ENCODE assay signal across 18 mouse cellular contexts in the genomic region with DNA sequence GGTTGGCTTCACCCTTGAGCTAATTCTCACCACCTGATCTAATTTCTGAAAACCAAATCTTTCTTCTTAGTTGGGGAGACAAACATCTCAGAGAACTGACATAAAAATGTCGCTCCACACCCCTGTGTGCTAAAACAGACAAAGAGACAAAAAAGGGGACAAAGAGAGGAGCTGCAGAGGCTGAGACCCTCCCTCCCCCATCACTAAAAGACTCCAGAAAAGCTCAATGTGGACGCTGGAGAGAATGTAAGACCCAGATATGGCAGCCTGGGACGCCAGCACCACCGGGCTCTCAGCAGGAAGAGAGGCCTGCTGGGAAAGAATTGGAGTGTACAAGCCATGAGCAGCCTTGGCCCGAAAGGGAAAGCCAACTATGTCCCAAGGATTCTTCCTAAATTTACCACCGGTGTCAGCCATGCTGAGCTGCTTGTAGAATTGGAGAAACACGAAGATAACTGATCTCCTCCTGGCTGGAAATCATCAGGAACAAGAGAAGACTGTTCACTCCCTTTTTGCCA. TPM values are rescaled to one million over a fixed set of nuclear protein-coding genes. Genes with fewer than 3 reads are reported as not detected.
DNase-seq lines count a peak whose midpoint lies in the region; ATAC-seq and TF ChIP-seq lines count a peak whose summit lies in the region.
"Had no signal": no experiment of that assay in that cellular context is flagged by ENCODE, and none has a peak within 500 bp of the region (broad histone marks: within the 10 kb centered on the region; RNA-seq: fewer than 3 reads in every experiment).

No protein-coding gene starts in this region.

- DNase-seq in neural tube, embryonic 10.5 days (ENCODE audit: extremely low spot score, low spot score): no peak
- DNase-seq in midbrain, postnatal 0 days (ENCODE audit: low spot score): no peak
- DNase-seq in heart, postnatal 4 days: no peak
- DNase-seq in kidney, postnatal 14 days: no peak
- DNase-seq in lung, postnatal 10 days: no peak
- DNase-seq: cerebellum, adult 18-20 months; kidney, postnatal 36 days; thymus, postnatal 25 days had no signal

- H3K4me1 ChIP-seq in neural tube, embryonic 13.5 days (replicated peaks): peaks cover 14% of the 10 kb centered on the region
- peaks cover 15% of the 10 kb centered on the region for H3K4me1 ChIP-seq in forebrain, embryonic 12.5 days
- H3K4me1 ChIP-seq in hindbrain, embryonic 15.5 days (replicated peaks): peaks cover 10% of the 10 kb centered on the region
- 0 out of 2 replicates have a peak, but pooled peaks cover 2% of the 10 kb centered on the region for H3K4me1 ChIP-seq in midbrain, postnatal 0 days (ENCODE audit: insufficient read depth, low read length)
- H3K4me1 ChIP-seq: heart, embryonic 15.5 days; neural tube, embryonic 12.5 days had no signal

- H3K4me3 ChIP-seq in neural tube, embryonic 13.5 days: no peak overlapping the region
- no peak overlapping the region for H3K4me3 ChIP-seq in forebrain, embryonic 12.5 days (replicated peaks)
- H3K4me3 ChIP-seq in hindbrain, embryonic 15.5 days: no peak overlapping the region
- no peak overlapping the region for H3K4me3 ChIP-seq in midbrain, postnatal 0 days (ENCODE audit: low read depth, low read length)
- H3K4me3 ChIP-seq: heart, embryonic 15.5 days; neural tube, embryonic 12.5 days had no signal

- peak overlapping the region; percentile 17; the same call in 1 of the 2 replicates for H3K9ac ChIP-seq in neural tube, embryonic 13.5 days
- H3K9ac ChIP-seq in forebrain, embryonic 12.5 days: no peak overlapping the region
- H3K9ac ChIP-seq in hindbrain, embryonic 15.5 days: no peak overlapping the region
- no peak overlapping the region for H3K9ac ChIP-seq in midbrain, postnatal 0 days (replicated peaks; ENCODE audit: low read length, poor library complexity, severe bottlenecking)
- H3K9ac ChIP-seq: heart, embryonic 15.5 days; neural tube, embryonic 12.5 days had no signal

- WGBS in neural tube, embryonic 13.5 days: 40% methylated on average over 7 of the region's 7 CpGs
- 38% methylated on average over 7 of the region's 7 CpGs for WGBS in forebrain, embryonic 12.5 days
- 46% methylated on average over 7 of the region's 7 CpGs for WGBS in hindbrain, embryonic 15.5 days
- 34% methylated on average over 6 of the region's 7 CpGs for WGBS in midbrain, postnatal 0 days

- ATAC-seq in neural tube, embryonic 13.5 days (ENCODE audit: low read depth): no peak
- peak; percentile 14; the same call in 1 of the 2 replicates for ATAC-seq in forebrain, embryonic 12.5 days (ENCODE audit: low FRiP score)
- 0 out of 2 replicates have a peak, but pooled peaks have one; percentile 15 for ATAC-seq in hindbrain, embryonic 15.5 days (ENCODE audit: low FRiP score, low read depth)
- peak; percentile 35; the same call in 1 of the 2 replicates for ATAC-seq in midbrain, postnatal 0 days (ENCODE audit: low FRiP score)

- H3K4me2 ChIP-seq in neural tube, embryonic 13.5 days: no peak overlapping the region
- H3K4me2 ChIP-seq in forebrain, embryonic 12.5 days: no peak overlapping the region
- H3K4me2 ChIP-seq in hindbrain, embryonic 15.5 days: no peak overlapping the region
- H3K4me2 ChIP-seq in midbrain, postnatal 0 days (ENCODE audit: low read depth, low read length, poor library complexity, severe bottlenecking): no peak overlapping the region
- H3K4me2 ChIP-seq: heart, embryonic 15.5 days; liver, embryonic 11.5 days; neural tube, embryonic 12.5 days had no signal

- H3K27ac ChIP-seq in neural tube, embryonic 13.5 days (replicated peaks): peak overlapping the region; percentile 76
- peak overlapping the region; percentile 62 for H3K27ac ChIP-seq in forebrain, embryonic 12.5 days
- H3K27ac ChIP-seq in hindbrain, embryonic 15.5 days (replicated peaks): peak overlapping the region; percentile 42
- peak overlapping the region; percentile 52 for H3K27ac ChIP-seq in midbrain, postnatal 0 days (ENCODE audit: low read depth, low read length)
- H3K27ac ChIP-seq: heart, embryonic 15.5 days; neural tube, embryonic 12.5 days had no signal

- H3K36me3 ChIP-seq in neural tube, embryonic 13.5 days: no peaks in the 10 kb centered on the region
- no peaks in the 10 kb centered on the region for H3K36me3 ChIP-seq in forebrain, embryonic 12.5 days (replicated peaks)
- no peaks in the 10 kb centered on the region for H3K36me3 ChIP-seq in hindbrain, embryonic 15.5 days
- no peaks in the 10 kb centered on the region for H3K36me3 ChIP-seq in midbrain, postnatal 0 days (ENCODE audit: insufficient read depth, low read length)
- H3K36me3 ChIP-seq: heart, embryonic 15.5 days; neural tube, embryonic 12.5 days had no signal

- no peak for TF ChIP-seq CTCF in midbrain, postnatal 0 days (IDR thresholded peaks at IDR 0.05)

- H3K27me3 ChIP-seq in neural tube, embryonic 13.5 days: no peaks in the 10 kb centered on the region
- no peaks in the 10 kb centered on the region for H3K27me3 ChIP-seq in forebrain, embryonic 12.5 days
- no peaks in the 10 kb centered on the region for H3K27me3 ChIP-seq in hindbrain, embryonic 15.5 days
- H3K27me3 ChIP-seq in midbrain, postnatal 0 days (ENCODE audit: insufficient read depth, low read length): no peaks in the 10 kb centered on the region
- H3K27me3 ChIP-seq: heart, embryonic 15.5 days; neural tube, embryonic 12.5 days had no signal

- no peaks in the 10 kb centered on the region for H3K9me3 ChIP-seq in neural tube, embryonic 13.5 days
- no peaks in the 10 kb centered on the region for H3K9me3 ChIP-seq in forebrain, embryonic 12.5 days
- H3K9me3 ChIP-seq in hindbrain, embryonic 15.5 days: no peaks in the 10 kb centered on the region
- no peaks in the 10 kb centered on the region for H3K9me3 ChIP-seq in midbrain, postnatal 0 days (ENCODE audit: low read length)
- H3K9me3 ChIP-seq: heart, embryonic 15.5 days; neural tube, embryonic 12.5 days had no signal

RNA-seq across cellular contexts. Expression of a gene that starts 8.6 kb away (rescaled TPM):
- 1.3 and 1.4 TPM in 2 replicates for polyA plus RNA-seq in neural tube, embryonic 13.5 days (2015; fragmentation: Nextera tagmentation; extraction: Ambion mirVana)
- polyA plus RNA-seq in forebrain, embryonic 12.5 days (2016; fragmentation: Nextera tagmentation; extraction: Ambion mirVana): 0.87 and 1.2 TPM in 2 replicates
- 1.2 and 1.5 TPM in 2 replicates for polyA plus RNA-seq in hindbrain, embryonic 15.5 days (2015; fragmentation: Nextera tagmentation; extraction: Ambion mirVana)
- total RNA-seq in midbrain, postnatal 0 days (2014; rRNA removed): 0.38 and 0.90 TPM in 2 replicates
- polyA plus RNA-seq in midbrain, postnatal 0 days (2015; fragmentation: Nextera tagmentation; extraction: Ambion mirVana): 0.72 and 0.76 TPM in 2 replicates
- total RNA-seq in heart, postnatal 4 days (2021): 1 to 10 TPM in 1 of 2 experiments, under 1 TPM in 1; 0.65 to 1.6 TPM
- total RNA-seq: common myeloid progenitor, adult 5-6 weeks; megakaryocyte-erythroid progenitor cell, adult 5-6 weeks had no signal
- polyA plus RNA-seq: intestine, embryonic 14.5 days; liver, embryonic 11.5 days; stomach, embryonic 14.5 days had no signal

RNA-seq across cellular contexts. Expression of a gene that starts 9.0 kb away (rescaled TPM):
- 136 and 154 TPM in 2 replicates for polyA plus RNA-seq in neural tube, embryonic 13.5 days (2015; fragmentation: Nextera tagmentation; extraction: Ambion mirVana)
- polyA plus RNA-seq in forebrain, embryonic 12.5 days (2016; fragmentation: Nextera tagmentation; extraction: Ambion mirVana): 198 and 203 TPM in 2 replicates
- 93.4 and 120 TPM in 2 replicates for polyA plus RNA-seq in hindbrain, embryonic 15.5 days (2015; fragmentation: Nextera tagmentation; extraction: Ambion mirVana)
- total RNA-seq in midbrain, postnatal 0 days (2014; rRNA removed): 183 and 260 TPM in 2 replicates
- polyA plus RNA-seq in midbrain, postnatal 0 days (2015; fragmentation: Nextera tagmentation; extraction: Ambion mirVana): 111 and 140 TPM in 2 replicates
- total RNA-seq in heart, postnatal 4 days (2021): 100 to 1,000 TPM; 294 to 301 TPM
